Mouse (Mus musculus): ENCODE measurements around the gene Hpd.

Gene Hpd

DNA sequence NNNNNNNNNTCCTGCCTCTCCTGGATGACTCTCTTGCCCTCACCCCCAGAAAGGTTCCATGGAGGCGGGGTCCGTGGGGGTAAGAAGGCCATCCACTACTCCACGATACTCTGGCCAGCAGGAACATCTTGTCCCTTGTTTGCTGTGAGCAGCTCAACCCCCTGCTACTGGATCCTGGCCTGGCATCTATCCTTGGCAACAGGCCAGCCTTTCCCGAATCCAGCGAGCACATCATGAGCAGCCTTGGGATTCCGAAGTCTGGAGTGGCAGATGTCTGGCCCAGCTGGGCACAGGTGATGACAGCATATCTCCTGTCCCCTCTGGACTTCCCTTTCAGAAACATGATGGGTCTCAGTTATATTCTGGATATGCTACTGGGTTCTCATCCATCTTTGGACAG, 3.4 kb upstream of the Hpd start:
- DNase-seq, result no peak

DNA sequence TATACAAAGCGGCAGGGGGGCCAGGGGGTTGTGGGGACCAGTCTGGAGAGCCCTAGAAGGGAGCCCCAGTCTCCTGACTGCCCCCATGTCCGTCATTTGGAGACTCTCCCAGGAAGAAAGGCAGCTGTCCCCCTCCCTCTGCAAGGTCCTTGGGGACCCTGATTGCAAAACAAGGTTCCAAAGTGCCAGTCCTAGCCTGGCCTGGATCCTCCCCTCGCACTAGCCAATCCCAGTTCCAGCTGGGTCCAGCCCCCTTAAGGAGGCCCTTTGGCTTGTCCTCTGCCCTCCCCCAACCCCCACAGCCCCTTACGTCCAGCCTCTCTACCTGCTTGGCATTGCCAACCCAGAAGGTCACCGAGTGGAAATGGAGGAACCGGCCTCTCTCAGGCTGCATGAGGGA, 991 bp downstream of the Hpd start:
- no peak for DNase-seq

DNA sequence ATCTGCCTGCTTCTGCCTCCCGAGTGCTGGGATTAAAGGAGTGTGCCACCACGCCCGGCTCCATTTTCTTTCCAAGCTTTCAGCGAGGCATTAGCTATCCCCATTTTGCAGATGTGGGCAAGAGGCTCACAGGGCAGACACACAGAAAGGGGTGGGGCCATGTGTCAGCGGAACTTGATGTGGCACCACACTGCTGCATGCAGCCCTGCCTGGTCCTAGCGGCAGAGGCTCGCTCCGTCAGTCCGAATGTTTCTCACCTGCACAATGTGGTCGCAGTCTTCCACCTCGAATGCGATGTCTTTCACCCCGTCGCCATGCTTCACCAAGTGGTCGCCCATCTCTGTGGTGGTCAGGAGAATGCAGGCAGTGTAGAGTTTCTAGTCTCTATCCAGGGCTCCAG, 2.1 kb downstream of the Hpd start:
- no peak for DNase-seq

DNA sequence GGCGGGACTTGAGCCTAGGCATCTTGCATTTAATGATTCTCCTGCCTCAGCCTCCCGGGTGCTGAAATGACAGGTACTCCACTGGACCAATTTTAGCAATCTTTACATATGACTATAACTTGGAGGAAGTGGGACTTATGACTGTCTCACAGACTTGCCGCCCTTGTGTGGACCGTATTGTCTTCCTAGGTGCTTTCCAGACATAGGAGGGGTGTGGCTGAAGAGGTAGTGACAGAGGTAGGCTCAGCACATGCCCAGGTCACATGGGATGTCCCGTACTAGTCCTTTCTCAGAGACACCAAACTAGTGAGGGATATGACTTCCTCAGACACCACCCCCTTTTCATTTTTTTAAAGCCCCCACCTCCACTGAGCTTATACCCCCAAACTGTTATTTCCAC, 3.7 kb downstream of the Hpd start:
- no peak for DNase-seq

DNA sequence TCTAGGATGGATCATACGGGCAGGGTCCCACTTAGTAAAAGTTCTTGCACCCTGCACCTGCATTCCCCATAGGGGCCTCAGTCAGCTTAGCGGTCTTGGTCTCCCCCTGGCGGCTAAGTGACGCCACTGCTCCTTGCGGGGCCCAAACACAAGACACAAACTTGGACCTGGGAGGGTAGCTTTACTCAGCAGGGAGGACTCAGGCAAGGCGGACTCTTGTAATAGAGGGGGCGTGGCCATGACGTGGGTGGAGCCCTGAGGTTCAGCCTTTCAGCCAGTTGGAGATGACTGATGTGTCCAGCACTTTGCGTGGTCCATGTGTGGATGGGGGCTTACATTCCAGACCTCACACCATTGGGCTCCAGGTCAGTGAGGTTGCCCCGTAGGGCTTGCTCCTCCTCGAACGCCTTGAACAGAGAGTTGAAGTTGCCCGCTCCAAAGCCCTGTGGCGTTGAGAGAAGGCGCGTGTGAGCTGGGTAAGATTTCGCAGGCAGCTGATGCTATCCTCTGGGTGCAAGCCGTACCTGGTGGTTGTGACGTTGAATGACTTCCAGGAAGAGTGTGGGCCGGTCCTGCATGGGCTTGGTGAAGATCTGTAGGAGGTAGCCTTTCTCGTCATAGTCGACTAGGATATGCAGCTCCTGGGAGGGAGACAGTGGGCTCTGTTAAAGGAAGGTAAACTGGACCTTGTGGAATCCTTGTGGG, 10.7 kb downstream of the Hpd start:
- peak; percentile 74 for DNase-seq

DNA sequence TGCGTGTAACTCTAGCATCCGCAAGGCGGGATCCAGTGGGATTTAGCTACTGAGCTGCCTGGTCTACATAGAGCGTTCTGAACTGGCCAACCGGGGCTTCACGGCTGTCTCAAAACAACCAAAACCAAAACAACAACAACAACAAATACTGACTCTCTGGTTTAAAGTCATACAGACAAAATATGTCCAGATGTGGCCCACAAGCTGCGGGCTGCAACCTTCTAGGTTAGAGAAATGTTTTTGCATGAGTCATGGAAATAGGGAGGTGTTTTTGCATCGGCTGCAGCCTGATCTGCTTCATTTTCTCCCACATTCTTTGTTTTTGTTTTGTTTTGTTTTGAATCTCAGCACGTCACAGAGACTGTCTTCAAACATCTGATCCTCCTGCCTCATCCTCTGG, 12.2 kb downstream of the Hpd start:
- no peak for DNase-seq

DNA sequence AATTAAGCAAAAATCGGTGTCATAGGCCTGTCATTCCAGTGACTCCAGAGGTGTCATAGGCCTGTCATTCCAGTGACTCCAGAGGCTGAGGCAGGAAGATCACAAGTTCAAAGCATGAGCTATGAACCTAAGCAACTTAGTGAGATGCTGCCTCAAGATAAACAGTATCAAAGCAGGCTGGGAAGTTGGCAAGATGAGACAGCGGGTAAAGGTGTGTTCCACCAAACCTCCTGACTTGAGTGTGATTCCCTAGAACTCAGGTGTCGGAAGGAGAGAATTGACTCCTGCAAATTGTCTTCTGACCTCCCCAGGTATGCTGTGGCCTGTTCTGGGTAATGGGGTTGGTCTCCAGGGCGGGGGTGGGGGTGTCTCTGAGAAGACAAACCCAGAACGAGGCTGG, 13.2 kb downstream of the Hpd start, which contains the start of gene Psmd9:
TSS of gene Psmd9 (plus strand) at position 130 of the 400 bp plus-strand sequence.
- no peak for DNase-seq

DNA sequence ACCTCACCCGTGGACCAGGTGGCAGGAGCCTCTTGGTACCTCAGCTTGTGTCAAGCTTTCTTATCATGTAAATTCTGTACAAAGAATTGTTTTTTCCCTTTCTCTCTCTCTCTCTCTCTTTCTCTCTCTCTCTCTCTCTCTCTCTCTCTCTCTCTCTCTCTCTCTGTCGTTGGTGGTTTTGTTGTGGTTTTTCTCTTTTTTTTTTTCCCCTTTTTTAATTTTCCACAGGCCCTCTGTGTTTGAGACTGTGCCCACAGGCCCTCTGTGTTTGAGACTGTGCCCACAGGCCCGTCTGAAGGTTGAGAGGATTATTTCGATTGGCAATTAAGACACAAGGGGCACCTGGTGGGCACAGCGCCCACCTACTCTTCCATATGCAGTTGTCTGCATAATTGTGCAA, 14.9 kb downstream of the Hpd start:
- DNase-seq, result no peak

DNA sequence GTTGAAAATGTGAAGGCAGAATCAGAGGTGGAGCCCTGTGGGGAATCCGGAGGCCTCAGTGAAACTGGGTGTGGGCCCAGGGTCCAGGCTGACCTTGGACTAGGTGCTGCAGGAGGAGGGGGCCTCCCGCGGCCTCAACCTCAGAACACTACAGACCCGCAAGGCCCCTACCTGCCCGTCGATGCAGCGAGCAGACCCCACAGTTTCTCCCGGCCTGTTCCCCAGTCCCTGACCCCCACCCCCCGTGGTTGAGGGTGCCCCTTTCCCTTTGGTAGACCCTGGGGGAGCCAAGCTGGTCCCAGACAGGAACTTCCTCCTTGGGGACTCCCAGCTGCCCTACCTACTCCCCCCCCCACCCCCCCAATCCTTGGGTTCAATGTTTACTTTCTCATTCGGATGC, 16.1 kb downstream of the Hpd start:
- DNase-seq, result no peak

DNA sequence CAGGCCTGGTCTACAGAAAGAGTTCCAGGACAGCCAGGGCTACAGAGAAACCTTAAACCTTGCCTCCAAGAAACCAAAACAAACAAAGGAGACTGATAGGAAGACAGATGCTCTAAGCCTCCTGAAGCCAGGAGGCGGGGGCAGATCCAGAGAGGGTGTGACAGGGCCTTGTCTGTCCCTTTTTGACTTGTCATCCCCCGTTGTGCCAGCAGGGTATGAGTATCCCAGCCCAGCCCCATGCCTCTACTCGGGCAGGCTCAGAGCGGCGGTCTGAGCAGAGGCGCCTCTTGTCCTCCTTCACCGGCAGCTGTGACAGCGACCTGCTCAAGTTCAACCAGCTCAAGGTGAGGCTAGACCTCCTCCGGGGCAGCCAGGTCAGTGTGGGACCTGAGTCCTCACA, 19.6 kb downstream of the Hpd start:
- no peak for DNase-seq

DNA sequence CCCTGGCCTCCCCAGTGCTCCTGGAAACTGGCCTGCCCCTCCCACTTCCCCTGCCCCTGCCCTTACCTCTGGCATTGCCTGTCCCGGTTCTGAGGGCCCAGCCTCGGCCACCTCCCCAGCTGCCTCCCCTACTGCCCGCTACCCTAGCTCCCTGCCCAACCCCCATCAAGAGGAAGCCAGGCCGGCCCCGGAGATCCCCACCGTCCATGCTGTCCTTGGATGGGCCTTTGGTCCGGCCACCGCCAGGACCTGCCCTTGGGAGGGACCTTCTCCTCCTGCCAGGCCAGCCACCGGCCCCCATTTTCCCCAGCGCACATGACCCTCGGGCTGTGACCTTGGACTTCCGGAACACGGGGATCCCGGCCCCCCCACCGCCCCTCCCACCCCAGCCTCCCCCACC, 22.2 kb downstream of the Hpd start:
- DNase-seq, result no peak

DNA sequence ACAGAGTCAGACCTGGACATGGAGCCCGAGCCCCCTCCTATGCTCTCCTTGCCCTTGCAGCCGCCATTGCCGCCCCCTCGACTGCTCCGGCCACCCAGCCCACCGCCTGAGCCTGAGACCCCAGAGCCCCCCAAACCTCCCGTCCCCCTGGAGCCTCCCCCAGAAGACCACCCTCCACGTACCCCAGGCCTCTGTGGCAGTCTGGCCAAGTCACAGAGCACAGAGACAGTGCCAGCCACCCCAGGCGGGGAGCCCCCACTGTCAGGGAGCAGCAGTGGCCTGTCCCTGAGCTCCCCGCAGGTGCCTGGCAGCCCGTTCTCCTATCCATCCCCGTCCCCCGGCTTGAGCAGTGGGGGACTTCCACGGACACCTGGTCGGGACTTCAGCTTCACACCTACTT, 22.7 kb downstream of the Hpd start:
- no peak for DNase-seq

DNA sequence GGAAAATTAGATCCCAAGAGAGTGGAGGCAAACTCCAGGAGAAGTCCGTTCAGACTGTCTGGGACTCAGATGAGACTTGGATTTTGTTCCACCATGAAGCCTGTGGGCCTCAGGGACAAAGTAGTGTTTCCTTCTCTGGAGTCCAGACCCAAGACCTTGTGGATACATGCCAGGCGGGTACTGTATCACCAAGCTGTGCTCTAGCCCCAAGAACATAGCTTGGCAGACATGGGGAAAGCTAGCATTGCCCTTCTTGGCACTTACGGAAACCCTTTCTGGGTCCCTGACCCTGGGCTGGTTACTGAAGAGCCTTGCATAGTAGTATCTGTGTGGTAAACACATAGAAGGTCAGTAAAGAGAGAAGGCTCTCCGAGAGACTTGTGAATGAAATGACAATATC, 23.1 kb downstream of the Hpd start:
- no peak for DNase-seq

DNA sequence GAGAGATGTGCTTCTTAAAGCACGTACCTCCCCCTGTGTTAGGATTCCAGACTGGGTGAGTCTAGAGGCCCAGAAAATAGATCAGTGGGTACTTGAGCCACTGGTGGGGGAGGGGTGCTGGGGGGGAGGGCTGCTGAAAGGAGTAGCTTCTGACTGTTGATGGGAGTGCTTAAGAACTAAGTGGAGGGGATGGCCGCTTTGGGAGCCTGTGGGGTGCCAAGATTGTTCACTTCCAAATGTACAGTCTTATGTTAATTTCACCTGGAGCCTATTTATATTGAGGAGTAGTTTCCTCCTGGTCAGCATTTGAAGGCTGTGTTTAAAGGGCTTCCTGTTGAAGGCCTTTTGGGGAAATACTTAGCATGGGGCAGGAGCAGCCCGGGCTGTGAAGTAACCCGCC, 24.6 kb downstream of the Hpd start:
- no peak for DNase-seq

DNA sequence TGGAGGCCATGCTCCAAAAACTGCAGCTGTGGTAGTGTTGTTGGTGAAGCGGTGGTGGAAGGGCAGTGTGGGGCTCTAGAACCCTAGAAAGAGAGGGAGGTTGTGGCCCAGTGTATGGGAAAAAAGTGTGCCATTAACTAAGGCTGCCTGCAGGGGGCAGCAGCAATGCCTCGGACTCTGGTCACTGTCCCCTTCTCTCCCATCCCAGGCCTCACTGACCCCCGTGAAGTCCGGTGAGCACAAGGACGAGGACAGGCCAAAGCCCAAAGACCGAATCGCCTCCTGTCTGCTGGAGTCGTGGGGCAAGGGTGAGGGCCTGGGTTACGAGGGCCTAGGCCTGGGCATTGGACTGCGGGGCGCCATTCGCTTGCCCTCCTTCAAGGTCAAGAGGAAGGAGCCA, 25.8 kb downstream of the Hpd start:
- peak; percentile 41 for DNase-seq

DNA sequence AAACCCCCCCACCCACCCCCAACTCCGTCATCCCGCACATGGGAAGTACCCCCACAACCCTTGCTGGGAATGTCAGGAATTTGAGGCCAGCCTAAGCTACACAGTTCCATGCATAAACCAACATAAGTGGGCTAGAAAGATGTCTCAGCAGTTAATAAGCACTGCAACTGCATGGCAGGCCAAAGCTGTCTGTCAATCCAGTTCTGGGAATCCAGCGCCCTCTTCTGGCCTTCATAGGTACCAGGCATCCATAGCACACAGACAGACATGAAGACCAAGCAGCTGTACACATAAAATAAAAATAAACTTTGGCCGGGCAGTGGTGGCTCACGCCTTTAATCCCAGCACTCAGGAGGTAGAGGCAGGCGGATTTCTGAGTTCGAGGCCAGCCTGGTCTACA, 27.1 kb downstream of the Hpd start:
- DNase-seq, result peak; percentile 70

DNA sequence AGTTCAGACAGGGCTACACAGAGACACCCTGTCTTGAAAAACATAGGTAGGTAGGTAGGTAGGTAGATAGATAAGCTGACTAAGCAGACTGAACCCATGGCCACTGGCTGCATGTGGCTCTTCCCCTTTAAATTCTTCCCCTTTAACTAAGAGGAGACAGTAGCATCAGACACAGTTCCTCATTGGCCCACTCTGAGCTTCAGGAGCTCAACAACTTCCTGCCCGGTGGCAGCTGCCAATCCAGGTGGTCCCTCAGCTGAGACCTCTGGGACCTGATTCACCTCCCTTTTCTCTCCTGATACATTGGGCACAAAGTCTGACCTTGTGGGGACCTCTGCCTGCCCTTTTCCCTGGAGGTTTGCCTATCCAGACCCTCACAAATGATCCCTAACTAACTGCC, 29.6 kb downstream of the Hpd start:
- peak; percentile 35 for DNase-seq

DNA sequence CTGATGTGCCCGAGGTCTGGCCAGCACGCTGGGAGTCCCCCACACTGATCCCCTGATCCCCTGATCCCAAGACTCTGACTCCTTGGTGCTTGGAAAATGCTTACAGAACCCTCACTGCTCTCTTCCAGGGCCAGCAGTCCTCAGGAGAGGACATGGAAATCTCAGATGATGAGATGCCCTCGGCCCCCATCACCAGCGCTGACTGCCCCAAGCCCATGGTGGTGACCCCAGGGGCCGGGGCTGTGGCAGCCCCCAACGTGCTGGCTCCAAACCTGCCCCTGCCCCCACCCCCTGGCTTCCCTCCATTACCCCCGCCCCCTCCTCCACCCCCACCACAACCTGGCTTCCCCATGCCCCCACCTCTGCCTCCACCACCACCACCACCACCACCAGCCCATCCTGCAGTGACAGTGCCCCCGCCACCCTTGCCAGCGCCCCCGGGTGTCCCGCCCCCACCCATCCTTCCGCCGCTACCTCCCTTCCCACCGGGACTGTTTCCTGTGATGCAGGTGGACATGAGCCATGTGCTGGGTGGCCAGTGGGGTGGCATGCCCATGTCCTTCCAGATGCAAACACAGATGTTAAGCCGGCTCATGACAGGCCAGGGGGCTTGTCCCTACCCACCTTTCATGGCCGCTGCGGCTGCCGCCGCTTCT, 30.7 kb downstream of the Hpd start:
- DNase-seq, result peak; percentile 34

DNA sequence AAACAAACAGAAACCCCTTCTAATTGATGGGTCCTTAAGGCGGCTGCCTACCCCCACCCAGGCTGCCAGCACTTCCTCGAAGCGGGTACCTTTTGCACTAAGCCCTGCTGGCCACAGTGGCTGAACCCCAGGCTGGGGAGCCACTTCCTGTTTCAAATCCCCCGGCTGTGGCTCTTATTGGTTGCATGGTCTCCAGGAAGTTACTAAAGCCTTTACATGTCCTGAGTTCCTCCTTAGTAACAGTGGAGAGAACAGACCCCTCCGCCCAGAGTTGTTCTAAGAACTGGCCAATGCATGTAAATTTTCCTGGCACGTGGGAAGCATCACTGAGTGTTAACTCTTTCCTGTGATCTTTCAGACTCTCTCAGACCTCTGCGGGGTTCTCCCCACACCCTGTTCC, 31.4 kb downstream of the Hpd start:
- DNase-seq, result no peak

DNA sequence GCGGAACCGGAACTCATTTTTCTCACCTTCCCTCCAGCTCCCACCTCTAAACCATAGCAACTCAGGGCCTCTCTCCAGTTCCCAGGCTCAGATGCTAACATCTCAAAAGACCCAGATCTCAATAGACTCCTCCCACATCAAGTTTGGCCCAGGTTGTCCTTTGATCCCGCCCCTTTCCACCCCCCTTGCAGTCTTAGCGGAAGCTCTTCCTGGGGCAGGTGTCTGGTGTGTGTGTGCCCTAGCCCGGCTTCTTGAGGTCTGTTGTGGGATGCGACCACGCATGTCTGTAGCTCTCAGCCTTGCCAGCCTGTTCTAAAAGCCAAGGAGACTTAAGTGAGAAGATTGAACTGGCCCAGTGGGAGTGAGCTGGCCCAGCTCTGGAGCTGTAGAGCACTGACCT, 31.9 kb downstream of the Hpd start:
- DNase-seq, result peak; percentile 70

DNA sequence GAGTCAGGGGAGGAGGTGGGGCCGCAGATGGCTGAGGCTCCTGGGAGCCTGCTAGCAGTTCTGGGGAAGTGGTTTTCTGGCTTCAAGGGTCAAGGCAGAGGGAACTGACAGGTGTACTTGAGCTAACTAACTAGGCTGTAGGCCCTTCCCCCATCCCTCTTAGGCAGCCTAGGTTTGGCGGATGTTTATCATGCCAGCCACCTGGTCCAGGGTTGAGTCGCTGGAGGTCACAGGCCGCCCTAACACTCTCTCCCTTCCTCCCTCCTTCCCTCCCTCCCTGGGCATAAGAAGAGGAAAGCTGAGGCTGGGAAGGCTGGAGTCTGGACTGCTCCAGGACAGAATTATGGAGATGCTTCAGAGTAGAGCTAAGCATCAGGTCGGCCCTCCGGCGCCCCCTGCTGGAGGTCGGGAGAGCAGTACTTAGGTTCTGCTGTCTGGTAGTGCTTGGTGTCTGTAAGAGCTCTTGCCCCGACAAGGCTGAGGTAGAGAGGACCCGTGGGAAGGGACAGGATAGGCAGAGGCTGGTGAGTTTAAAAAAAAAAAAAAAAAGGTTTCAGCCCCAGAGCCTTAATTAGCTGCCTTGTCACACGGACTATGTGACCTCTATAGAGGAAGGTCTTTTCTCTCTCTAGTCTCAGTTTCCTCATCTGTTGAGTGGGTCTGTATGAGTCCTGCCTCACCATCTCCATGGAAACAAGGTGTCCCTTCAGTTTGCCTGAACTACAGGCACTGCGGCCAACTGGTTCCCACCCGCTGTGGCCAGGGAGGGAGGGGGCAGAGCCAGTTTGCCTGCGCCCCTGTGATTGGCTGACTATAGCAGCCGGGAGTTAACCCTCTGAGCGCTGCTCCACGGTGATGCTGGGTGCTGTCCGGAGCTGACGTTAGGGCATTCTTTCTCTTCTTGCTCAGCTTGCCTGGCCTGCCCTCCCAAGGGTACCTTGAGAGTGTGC, 32.8 kb downstream of the Hpd start:
- DNase-seq, result peak; percentile 91

DNA sequence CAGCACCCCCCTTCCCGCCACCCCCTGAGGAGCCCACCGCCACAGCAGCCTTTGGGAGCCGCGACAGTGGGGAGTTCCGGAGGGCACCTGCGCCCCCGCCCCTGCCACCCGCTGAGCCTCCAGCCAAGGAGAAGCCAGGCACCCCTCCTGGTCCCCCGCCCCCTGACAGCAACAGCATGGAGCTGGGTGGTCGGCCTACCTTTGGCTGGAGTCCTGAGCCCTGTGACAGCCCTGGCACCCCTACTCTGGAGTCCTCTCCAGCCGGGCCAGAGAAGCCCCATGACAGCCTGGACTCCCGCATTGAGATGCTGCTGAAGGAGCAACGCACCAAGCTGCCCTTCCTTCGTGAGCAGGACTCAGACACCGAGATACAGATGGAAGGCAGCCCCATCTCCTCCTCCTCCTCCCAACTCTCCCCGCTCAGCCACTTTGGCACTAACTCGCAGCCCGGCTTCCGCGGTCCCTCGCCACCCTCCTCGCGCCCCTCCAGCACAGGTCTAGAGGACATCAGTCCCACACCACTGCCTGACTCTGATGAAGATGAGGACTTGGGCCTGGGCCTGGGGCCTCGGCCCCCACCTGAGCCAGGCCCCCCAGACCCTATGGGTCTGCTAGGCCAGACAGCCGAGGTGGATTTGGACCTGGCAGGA, 34.3 kb downstream of the Hpd start:
- peak; percentile 69 for DNase-seq

DNA sequence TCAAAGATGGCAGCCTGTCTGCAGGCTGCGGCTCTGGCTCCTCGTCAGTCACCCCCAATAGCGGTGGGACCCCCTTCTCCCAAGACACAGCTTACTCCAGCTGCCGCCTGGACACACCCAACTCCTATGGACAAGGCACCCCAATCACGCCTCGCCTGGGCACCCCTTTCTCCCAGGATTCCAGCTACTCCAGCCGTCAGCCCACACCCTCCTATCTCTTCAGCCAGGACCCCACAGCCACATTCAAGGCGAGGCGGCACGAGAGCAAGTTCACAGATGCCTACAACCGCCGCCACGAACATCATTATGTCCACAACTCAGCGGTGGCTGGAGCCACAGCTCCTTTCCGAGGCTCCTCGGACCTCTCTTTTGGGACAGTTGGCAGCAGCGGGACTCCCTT, 35.0 kb downstream of the Hpd start:
- DNase-seq, result peak; percentile 56
